Mouse (Mus musculus) liver (tissue): ENCODE measurements around the gene Xrcc2.
"Not testable (repeated sequence)": the region's sequence is repeated elsewhere in the genome, so short reads cannot be mapped to it uniquely, and the experiment has no call there.

ENCODE experiments used
- DNase-seq: peaks from one replicate; pipeline ENCODE4 v3.0.0-alpha.2; 2020; ENCODE audit warnings: mixed read lengths

Gene Xrcc2

DNA sequence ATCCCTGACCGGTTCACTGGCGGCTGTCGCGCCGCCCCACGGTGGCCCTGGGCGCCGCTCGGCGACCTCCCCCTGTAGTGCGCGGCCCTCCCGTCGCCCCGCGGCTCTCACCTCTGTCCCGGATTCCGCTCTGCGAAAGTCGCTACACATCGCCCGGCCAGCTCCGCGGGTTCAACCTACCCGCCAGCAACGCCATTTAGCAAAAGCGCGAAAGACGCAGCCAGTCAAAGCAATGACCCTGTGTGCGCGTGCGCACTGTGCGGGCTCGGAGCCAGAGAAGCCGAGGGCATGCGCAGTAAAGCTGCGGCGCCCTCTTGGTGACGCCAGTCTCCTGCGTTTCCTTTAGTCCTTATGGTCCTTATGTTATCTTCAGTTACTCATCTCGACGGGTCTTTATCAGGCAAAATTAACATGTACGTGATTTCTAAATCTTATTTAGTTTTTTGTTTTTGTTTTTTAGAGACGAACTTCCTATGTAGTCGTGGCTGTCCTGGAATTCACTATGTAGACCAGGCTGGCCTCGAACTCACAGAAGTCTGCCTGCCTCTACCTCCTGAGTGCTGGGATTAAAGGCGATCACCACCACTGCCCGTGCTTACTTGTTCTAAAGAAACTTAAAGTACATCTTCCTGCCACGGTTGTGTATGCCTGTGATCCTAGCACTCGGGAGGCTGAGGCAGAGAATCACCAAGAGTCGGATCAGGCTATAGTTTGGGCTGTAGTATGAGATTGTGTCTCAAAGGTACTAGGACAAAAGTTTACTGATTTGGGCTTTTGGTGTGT is at the start of gene Xrcc2:
Gene Xrcc2 (minus strand): TSS at position 259 of the 783 bp plus-strand sequence.
- peak; percentile 94 for DNase-seq

DNA sequence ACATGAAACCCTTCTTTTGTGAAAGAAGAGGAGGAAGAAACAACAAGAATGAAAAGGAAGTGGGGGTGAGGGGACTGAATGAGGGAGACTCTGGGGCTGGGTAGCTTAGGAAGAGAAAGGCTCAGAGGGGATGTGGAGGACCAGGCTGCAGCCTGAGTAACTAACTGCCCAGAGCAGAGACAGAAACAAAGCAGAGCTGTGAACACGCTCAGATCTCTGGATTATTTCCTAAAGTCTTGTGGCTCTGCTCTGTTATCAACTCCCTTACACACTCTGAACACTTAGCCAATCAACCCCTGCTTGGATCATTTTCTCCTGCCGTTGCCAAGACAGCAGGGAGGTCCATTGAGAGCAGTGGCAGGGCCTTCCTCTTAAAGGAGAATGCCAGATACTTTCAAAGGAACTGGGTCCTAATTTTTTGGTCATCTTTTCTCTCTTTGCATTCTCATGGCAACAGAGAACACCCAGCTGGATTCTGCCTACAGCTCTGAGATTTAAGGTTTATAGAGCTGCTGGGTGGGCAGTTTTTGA is 48.7 kb upstream of the Xrcc2 start:
- no peak for DNase-seq

DNA sequence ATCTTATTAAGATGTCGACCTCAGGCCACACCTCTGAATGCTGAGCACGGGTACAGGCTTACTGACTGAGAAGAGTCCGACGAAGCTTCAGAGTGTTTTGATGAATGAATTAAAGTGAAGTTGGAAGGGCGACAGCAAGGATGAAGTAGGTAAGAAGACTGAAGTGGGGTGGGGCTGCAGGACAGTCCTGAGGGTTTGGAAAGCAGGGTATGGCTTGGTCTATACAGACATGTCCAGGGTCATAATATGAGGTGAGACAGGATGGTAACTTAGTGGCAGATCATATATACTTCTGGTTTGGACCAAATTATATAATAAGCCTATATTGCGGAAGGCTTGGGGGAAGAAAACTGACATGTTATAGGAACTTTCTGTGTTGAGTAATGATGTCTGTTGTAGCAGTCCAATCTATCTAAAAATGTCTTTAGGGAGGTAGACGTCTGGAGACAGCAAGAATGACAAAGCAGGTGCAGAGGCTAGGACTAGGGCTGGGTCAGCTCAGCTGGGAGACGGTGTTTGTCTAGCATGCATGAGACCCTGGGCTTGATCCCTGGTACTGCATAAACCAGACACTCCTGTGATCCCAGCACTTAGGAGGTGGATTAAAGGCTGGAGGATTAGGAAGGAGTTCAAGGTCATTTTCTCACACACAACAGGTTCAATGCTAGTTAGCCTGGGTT is 48.1 kb upstream of the Xrcc2 start:
- no peak for DNase-seq

DNA sequence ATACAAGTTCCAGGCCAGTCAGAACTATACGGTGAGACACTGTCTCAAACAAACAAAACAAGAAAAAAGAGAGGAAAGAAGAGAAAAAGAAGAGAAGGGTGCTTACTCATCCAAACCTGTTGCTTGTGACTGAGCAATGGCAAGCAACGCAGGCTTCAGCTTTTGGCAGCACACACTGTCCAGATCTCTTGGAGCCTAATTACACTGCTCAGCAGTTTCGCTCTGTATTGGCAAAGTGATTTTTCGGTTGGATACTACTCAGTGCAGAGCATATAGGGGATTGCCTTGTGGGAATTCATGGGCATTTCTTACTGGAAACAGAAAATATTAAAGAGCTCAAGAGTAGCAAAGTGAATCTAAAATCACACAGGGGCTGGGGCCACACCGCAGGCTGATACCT is 47.2 kb upstream of the Xrcc2 start:
- DNase-seq: no peak

DNA sequence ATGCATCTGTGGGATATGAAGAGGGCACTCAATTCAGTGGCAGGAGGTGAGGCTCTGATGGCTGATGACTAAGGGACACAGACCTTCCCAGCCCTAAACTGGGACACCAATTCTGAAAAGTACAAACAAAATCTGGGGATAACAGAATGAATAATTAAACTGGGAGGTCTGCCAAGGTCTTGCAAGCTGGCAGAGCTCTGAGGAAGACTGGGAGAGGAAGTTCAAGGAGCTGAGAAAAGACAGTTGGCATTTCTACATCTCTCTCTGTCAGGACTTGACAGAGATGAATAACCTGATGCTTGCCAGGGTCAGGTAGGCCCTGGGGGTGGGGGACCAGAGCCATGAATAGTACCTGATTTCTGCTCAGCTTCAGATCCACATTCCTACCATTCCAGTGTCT is 45.9 kb upstream of the Xrcc2 start:
- no peak for DNase-seq

DNA sequence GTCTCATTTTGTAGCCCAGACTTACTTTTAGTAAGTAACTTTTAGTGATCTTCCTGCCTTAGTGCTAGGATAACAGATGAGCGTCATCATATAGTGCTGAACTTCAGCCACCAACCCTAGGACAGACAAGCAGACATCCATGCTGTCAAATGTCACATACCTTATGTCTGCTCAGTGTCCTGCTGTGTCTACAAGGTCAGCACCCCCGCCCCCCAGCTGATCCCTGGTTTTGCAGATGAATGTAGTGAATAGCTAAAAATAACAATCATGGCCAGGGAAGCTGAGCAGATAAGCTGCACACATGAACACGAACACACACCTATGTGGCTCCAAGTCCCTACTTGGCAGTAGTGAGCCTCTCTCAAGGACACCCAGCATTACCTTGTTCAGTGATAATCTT is 43.0 kb upstream of the Xrcc2 start:
- DNase-seq: no peak

DNA sequence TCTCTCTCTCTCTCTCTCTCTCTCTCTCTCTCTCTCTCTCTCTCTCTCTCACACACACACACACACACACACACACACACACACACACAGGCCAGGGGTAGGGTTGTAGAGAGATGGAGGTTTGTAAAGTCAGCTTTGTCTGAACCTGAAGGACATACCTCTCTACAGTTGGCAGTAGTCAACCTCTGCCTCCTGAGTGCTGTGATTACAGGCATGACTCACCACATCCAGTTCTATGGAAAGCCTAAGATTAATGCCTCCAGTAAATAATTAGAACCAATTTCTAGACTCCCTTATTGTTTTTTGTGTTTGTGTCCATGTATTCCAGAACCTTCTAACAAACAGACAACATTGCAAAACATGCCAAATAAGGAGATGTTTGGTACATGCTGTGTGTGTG is 42.3 kb upstream of the Xrcc2 start:
- no peak for DNase-seq

DNA sequence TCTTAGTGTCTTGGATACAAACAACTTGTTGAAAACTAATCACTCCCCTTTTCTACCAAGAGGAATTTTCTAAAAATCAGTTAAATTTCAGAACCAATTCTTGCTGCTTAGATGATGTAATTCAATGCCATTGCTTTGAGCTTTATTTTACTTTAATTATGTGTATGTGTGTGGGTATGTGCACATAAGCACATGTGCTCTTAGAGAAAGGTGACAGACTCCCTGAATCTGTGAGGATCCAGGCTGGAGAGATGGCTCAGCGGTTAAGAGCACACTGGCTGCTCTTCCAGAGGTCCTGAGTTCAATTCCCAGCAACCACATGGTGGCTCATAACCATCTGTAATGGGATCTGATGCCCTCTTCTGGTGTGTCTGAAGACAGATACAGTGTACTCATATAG is 33.3 kb upstream of the Xrcc2 start:
- DNase-seq: not testable (repeated sequence)

DNA sequence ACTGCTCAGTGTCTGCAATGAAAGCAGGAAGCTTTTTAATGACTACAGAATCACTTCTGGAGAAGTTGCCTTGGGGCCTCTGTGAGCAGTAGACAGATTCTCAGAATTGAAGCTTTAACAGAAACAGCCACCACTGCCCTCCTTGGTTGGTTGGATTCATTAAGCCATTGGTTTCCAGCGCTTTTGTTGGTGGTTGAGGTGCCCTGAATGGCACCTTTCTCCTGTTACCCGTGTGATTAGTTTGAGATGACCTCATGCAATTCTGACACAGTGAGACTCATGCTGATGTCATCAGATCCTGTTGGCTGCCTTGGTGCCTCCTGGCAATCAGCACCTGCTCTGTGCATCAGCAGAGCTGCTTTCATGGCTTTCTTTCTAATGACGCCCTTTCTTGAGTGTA is 32.8 kb upstream of the Xrcc2 start:
- no peak for DNase-seq

DNA sequence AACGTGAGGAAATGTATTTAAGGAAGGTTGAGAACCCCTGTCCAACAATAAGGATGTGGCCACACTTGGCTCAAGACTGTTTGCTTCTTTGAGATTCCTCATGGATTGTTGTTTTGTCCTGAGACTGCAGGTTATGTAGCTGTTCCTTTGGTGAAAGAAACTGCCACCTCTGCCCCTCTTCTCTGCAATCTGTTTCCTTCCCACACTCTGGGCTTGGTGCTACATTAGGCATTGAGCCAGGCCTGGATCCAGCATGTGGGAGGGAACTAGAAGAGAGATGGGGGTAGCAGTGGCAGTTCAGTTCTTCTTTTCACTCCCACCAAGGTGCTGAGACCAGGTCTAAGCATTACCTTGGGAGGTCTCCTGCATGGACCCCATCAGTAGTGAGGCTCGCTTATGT is 30.2 kb upstream of the Xrcc2 start:
- no peak for DNase-seq

DNA sequence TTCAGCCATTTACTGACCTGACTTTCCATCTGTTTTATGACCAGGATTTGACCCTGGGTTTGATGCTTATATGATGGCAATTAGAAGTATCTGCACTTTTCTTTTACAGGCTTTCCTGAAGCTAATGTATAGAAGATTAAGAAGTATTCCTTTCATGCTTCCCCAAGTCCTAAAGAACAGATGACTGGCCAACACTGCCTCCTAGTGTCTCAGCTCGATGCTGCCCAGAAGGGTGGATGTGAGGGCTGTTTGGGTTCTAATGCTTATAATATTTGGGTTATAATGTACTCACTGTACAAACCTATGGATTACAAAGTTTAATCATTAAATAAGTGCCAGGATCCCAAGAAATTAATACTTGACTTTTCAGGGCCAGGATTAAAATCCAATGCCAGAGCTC is 28.7 kb upstream of the Xrcc2 start:
- DNase-seq: peak; percentile 12

DNA sequence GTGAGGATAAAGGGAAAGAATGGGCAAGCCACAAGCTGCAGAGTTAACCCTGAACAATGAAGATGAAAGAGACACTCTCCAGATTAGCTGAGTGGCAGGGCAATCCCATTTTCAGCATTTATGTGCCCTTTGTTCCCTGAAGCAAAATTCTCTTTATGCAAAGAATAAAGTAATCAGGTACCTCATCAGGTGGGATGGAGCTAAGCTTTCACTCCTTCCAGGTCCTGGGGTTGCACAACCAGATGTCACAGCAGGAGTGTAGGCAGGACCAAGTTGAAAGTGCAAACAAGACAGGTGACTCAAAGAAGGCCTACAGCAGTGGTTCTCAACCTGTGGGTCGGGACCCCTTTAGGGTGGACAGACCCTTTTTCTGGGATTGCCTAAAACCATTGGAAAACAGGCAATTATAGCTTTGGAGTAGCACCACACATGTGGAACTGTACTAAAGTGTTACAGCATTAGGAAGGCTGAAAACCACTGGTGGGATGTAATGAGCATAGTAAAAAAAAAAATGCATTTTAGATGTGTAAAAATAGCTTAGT is 18.6 kb upstream of the Xrcc2 start:
- no peak for DNase-seq

DNA sequence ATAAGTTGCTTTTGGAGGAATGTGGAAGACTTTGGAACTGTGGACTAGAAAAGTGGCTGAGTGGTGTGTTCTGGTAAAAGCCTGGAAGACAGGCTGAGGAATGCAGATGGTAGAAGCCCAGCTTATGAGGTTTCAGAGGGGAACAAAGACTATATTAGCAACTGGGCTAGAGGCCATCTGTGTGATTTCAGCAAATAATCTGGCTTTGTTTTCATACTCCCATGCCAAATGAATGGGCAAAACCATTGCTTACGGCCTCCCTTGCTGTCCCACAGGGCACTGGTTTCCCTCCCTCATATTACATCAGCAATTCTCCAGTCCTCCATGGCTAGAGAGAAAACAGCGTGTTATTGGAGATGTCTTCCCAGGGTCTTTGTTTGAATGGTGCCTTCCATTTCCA is 17.4 kb upstream of the Xrcc2 start:
- no peak for DNase-seq

DNA sequence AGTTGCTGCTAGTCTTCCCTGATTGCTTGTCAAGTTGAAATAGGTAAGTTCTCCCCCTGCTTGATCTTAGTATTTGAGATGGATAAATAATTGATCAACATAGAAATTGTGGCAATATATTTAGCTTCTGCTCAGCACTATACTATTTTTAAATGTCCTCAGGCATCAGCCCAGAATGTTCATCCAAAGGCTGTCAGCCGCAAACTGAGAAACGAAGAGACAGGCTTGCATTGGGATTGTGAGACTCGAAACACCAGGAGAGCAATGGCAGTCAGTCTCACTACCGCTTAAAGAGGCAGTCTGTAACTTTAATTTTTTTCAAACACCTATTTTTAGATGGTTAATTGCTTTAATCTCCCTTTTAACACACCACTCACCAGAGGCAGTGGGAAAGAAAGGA is 13.8 kb upstream of the Xrcc2 start:
- DNase-seq: no peak

DNA sequence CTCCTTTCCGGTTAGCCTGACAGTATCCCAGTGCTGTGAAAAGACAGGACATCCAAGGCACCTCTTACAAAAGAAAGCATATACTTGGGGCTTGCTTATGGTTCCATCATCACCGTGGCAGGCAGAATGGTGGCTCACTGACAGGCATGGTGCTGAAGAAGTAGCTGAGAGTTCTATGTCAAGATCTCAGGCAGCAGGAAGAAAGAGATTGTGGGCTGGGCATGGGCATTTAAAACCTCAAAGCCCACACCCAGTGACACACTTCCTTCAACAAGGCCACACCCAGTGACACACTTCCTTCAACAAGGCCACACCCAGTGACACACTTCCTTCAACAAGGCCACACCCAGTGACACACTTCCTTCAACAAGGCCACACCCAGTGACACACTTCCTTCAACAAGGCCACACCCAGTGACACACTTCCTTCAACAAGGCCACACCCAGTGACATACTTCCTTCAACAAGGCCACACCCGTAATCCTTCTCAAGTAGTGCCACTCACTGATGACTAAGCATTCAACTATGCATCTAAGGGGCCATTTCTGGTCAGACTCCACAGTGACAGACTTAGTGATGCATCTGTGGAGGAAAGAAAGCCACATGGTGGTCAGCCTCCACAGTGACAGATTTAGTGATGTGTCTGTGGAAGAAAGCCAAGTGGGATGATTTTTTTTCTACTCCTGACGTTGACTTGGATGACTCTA is 7.5 kb upstream of the Xrcc2 start:
- not testable (repeated sequence) for DNase-seq

DNA sequence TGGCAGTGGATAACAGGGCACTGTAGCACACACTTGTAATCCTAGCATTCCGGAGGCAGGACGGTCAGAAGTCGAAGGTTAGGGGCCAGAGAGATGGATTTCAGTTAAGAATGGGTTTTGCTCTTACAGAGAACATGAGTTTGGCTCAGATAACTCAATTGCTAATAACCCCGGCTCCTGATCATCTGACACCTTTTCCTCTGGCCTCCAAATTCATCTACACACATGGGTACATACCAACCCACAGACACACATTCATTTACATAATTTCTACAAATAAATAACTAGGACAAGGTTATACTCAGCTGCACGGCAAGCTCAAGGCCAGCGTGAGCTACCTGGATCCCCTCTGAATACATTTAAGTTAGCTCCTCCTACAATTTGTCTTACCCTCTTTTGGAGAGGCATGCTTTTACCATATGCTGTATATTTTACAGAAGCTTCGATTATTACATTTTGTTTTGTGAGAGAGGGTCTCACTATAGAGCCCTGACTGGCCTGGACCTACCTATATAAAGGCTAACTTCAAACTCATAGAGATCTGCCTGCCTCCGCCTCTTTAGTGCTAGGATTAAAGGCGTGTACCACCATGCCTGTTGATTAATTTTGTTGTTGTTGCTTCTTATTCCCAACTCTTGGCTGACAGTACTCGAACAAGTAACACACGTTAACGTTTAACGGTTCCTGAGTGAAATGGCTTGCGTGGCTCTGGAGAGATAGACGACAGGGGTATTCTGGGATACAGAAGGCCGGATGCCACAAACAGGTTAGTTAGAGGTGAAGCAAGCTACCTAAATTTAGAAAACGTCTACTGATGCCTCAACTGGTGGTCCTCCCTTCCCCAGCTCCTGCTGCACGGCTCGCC is 691 bp downstream of the Xrcc2 start:
- no peak for DNase-seq

DNA sequence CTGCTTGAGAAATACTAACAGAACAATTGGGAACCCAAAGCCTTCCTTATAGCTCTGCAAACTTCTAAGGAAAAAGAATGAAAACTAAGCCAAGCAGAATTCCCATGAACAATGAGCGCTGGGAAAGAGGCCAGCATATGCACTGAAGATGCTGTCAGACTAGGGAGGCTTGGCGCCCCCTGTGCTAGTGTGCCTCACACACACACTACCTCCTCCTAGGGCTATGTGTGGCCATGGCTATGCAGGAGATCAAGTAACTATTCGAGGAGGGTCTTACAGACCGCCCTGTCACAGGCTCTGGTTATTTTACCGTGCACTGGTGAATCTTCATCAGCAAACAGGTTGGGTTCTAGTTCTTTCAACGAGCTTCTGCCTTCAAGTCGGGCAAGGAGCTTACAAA is 7.7 kb downstream of the Xrcc2 start:
- no peak for DNase-seq

DNA sequence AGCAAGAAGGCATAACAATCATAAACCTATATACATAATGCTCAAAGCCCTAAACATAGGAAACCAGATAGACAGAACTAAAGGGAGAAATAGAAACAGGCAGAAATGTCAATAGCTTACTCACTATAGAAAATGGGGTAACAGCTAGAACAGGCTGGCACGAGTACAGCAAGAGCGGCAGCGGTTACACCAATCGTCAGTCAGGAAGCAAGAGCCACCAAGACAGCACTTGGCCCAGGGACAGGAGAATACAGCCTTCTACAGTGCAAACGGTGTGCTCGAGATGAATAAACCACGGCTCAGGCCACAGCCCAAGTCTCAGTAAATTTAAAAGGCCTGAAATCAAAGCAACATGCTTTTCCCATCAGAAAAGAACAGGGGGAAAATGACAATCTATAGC is 9.4 kb downstream of the Xrcc2 start:
- DNase-seq: no peak

DNA sequence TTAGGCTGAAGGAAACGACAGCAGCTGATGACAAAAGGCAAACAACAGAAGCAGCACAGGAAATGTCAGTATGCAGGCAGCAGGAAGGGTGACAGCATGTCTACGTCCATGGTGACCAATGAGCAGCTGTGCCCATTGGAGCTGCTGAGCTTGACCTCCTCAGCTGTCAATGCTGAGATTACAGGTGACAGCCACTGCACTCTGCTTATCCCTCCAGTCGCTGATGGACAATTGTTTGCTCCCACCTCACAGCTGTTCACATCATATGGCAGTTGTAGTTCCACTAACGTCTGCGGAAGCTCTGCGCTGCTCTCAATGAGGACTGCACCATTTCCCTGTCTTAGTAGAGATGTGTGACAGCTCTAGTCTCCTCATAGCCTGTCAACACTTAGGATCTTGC is 9.8 kb downstream of the Xrcc2 start:
- no peak for DNase-seq

DNA sequence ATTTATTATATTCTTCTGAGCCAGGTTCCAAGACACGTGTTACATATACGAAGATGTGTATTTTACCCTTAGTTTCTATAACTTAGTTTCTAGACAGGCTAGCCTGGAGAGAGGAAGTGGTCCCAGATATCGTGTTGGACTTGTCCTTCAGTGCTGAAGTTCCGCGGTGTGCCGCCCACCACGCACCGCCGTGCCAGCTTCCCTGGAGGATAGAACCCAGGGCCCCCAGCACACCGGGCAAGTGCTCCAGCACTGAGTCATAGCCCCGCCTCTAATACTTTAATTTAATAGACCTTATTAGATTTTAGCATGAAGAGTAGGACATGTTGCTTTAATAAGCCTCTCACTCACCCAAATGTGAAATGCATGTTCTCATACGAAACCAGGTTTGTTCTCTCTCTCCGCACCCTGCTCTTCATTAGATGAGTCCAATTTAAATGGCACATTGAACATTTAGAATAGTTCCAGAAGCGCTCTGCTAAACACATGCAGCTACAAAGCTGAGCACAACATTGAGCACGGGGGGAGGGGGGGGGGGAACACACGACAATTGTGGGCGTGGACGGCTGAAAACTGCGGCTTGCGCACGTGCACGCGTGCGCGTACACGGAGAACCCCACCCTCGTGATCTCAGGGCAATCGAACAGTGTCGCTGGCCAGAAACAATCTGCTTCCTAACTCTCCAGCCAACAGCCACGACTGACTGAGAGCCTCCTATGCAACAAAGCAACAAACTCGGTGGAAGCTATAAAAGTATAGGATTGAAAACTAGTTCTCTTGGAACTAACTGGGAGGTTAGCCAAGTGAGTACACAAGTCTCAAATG is 33.7 kb downstream of the Xrcc2 start:
- DNase-seq: no peak

DNA sequence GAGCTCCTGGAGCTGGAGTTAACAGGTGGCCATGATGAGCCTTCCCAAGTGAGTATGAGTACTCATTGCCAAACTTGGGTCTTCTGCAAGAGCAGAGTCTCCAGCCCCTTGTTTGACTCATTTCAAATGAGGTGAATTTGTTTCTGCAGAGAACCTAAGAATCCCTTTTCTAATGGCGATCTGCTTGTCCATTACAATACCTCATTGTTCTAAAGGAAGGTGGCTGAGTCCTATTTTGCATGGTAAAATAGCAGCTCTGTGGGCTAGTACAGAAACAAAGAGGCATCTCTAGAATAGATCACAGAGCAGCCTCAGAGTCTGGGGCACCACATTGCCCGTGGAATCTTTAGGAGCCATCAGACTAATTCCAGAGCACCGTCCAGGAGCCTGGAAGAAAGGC is 34.6 kb downstream of the Xrcc2 start:
- no peak for DNase-seq

DNA sequence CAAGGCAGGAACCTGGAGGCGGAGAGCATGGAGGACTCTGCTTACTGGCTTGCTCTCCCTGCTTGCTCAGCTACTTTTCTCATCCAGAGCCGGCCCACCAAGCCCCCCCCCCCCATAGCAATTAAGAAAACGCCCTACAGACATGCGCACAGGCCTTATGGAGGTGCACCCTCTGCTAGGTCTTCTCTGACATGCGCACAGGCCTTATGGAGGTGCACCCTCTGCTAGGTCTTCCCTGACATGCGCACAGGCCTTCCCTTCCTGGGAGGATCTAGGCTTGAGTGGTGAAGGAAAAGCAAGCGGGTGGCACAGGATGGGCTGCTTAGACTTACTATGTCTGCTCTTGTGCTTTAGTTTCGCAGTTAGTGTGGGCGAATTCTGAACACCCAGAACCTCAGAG is 37.3 kb downstream of the Xrcc2 start:
- DNase-seq: no peak
